Mouse (Mus musculus): ENCODE results near the gene Rnf208.

DNA sequence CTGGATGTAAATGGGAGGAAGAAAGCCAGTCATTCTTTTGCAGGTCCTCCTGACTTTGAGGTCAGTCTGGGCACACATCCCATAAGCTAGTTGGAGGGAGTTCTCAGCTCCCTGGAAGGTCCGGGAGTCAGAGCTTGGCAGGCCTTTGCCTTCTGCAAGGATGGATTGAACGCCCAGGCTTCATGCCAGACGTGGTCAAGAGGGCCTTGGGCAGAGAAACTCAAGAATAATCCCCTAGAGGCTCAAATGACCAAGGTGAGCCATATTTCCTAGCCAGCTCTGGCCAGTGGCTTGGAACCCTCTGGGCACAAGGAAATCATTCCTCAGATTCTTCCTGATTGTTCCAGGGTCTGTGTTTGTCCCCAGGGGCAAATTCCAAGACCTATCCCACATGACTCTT lies 22.8 kb downstream of the Rnf208 start:
- TF ChIP-seq CTCF (IDR thresholded peaks at IDR 0.05; ENCODE audit: low read depth, low read length) (no peak), POLR2A (IDR thresholded peaks at IDR 0.05; ENCODE audit: extremely low read depth, insufficient read depth, low read length) (no peak)

All from liver, adult 2 months (tissue).